Mouse (Mus musculus) hindbrain, postnatal 0 days (tissue): ENCODE measurements at regions not wholly inside any gene's neighbourhood (a gene's known extent, or its start where the extent isn't known, plus 50 kb on each side); places are given as distances from the start of the nearest gene placed in this dataset.

Source experiments
- ATAC-seq: fragments of 200-750 bp; cut with Nextera tagmentation; 2 replicates; pipeline ENCODE4 v1.8.0; 2017; ENCODE audit warnings: mild to moderate bottlenecking, moderate TSS enrichment, moderate library complexity
- DNase-seq: peaks from one replicate; pipeline ENCODE4 v3.0.0-alpha.2; 2015; ENCODE audit warnings: low spot score
- H3K27ac ChIP-seq: fragments of 300-500 bp; sonication (generic); 2 replicates; pipeline ENCODE4 v1.5.1; 2014; ENCODE audit warnings: mild to moderate bottlenecking
- H3K27me3 ChIP-seq: fragments of 300-500 bp; sonication (generic); 2 replicates; pipeline ENCODE4 v1.6.1; 2014; ENCODE audit warnings: low read length, mixed read lengths; ENCODE audit not compliant: insufficient read depth
- H3K36me3 ChIP-seq: fragments of 300-500 bp; sonication (generic); 2 replicates; pipeline ENCODE4 v1.6.1; 2014; ENCODE audit warnings: low read length, mixed read lengths; ENCODE audit not compliant: insufficient read depth
- H3K4me1 ChIP-seq: fragments of 300-500 bp; sonication (generic); 2 replicates; pipeline ENCODE4 v1.6.1; 2014; ENCODE audit warnings: antibody characterized with exemption, low read length, mixed read lengths; ENCODE audit not compliant: insufficient read depth
- H3K4me2 ChIP-seq: fragments of 300-500 bp; sonication (generic); 2 replicates; pipeline ENCODE4 v1.6.1; 2014; ENCODE audit warnings: low read depth, mild to moderate bottlenecking, low read length, moderate library complexity, mixed read lengths
- H3K4me3 ChIP-seq: fragments of 300-500 bp; sonication (generic); 2 replicates; pipeline ENCODE4 v1.5.1; 2014; ENCODE audit warnings: low read length
- H3K9ac ChIP-seq: fragments of 300-500 bp; sonication (generic); replicated peaks from 2 replicates; pipeline ENCODE4 v1.6.1; 2014; ENCODE audit warnings: mild to moderate bottlenecking, low read length, moderate library complexity, mixed read lengths
- H3K9me3 ChIP-seq: fragments of 300-500 bp; sonication (generic); 2 replicates; pipeline ENCODE4 v1.6.1; 2016; ENCODE audit warnings: low read length, mixed read lengths
- CTCF ChIP-seq: IDR thresholded peaks from 2 replicates; pipeline ENCODE4 v1.5.1; 2016; ENCODE audit warnings: antibody characterized with exemption, control low read depth, low read depth
- WGBS: fragments of 180-500 bp; shearing (Covaris S2); extraction: QIAGEN DNeasy Blood & Tissue Kit; methylation state at CpG from one replicate; pipeline ENCODE4 v1.1.7; 2014; 5-methylcytosine and 5-hydroxymethylcytosine counted together

DNA sequence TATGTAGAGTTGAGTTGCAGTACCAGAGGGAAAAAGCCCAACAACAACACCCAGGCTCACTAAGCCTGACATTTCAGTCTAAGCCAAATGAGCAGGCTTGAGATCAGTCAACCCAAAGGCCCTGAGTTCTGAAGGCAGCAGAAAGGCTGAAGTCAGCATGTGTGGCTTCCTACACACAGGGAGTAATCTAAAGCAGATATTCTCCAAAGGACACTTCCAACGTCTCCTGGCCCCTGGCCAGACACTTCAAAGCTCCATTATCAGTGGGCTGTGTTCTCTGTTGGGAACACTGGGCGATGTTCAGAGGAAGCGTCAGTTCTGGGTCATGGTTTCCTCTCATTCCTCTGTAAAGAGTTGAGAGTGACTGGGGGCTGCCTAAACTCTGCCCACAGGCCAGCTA, 155.9 kb downstream of the Slc30a10 start:
- Histone ChIP-seq H3K36me3 (no peaks in the 10 kb centered on the region), H3K4me3 (no peak overlapping the region), H3K4me2 (no peak overlapping the region), H3K27ac (no peak overlapping the region), H3K27me3 (no peaks in the 10 kb centered on the region), H3K9me3 (no peaks in the 10 kb centered on the region), H3K9ac (no peak overlapping the region), H3K4me1 (no peaks in the 10 kb centered on the region)
- WGBS = 56% methylated on average over 3 of the region's 3 CpGs
- no peak for ATAC-seq
- no peak for DNase-seq
- no peak for TF ChIP-seq CTCF

DNA sequence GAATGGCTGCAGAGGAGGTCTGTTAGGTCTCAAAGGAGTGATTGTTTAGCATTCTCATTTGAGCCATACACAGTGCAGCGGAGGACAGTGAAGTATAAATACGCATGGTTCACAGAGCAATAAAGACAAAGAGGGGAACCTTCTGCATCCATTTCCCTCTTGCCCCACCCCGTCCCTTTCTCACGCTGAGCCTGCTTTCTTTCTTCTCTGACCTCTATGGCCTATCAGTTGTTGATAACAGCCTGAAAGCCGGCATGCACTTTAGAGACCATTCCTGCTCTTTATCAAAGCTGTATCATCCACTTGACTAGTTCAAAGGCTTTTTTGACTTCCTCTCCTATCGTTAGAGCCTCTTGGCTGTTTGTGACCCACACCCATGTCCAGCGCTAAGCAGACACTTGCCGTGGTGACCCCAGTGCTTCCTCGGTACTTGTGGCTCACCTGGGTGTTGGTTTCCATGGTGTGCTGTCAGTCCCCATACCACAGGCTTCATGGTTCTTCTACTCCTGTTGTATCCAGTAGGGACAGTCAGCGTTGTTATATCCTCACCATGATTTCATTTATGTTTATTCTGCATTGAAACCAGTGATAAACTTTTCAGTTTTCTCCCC, 161.3 kb downstream of the Slc30a10 start:
- TF ChIP-seq CTCF = no peak
- Histone ChIP-seq H3K4me2 (no peak overlapping the region), H3K4me3 (no peak overlapping the region), H3K4me1 (no peaks in the 10 kb centered on the region), H3K27ac (no peak overlapping the region), H3K9ac (no peak overlapping the region), H3K9me3 (no peaks in the 10 kb centered on the region), H3K27me3 (no peaks in the 10 kb centered on the region), H3K36me3 (no peaks in the 10 kb centered on the region)
- WGBS = 30% methylated on average over 10 of the region's 10 CpGs
- no peak for ATAC-seq
- no peak for DNase-seq

DNA sequence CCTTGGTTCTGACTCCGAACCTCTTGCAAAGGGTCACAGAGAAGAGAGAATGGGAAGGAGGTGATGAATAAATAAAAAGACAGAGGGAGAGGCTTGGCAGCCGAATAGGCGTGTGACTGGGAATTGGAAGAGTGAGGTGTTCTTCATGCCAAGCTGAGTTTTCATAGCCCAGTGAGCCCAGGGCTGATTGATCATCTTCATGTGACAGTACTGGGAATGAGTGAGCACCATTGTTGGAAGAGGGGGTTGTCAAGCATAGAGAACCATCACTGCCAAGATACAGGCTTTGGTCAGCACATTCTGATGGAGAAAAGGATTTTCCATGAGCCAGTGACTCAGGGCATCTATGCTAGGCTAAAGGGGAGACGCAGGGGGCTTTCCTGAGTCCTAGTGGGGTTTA, 163.0 kb downstream of the Slc30a10 start:
- Histone ChIP-seq H3K9ac (no peak overlapping the region), H3K36me3 (no peaks in the 10 kb centered on the region), H3K9me3 (no peaks in the 10 kb centered on the region), H3K4me3 (no peak overlapping the region), H3K27ac (no peak overlapping the region), H3K4me1 (no peaks in the 10 kb centered on the region), H3K4me2 (no peak overlapping the region), H3K27me3 (no peaks in the 10 kb centered on the region)
- ATAC-seq (peak; percentile 51; the same call in 1 of the 2 replicates), DNase-seq (peak; percentile 53)
- 58% methylated on average over 4 of the region's 4 CpGs for WGBS
- TF ChIP-seq CTCF = no peak

DNA sequence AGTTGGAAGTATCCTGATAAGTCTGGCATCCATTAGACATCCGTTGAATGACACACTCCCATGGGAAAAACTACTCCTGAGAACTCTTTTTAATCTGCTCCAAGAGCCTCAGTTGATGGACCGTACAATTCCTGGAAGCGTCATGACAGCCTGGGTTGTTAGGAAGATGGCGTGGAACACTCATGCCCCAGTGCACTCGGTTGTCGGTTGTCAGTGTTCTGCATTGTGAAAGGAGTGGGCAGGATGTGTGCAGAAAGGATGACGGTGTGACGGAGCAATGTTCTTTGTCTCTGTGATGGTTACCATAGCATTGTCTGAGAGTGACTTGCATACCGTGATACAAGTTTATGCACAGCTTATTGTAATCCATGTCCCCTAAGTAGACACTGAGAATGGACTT, 164.4 kb downstream of the Slc30a10 start:
- Histone ChIP-seq H3K4me1 (no peaks in the 10 kb centered on the region), H3K27me3 (no peaks in the 10 kb centered on the region), H3K9me3 (no peaks in the 10 kb centered on the region), H3K27ac (no peak overlapping the region), H3K36me3 (no peaks in the 10 kb centered on the region), H3K4me3 (no peak overlapping the region), H3K9ac (no peak overlapping the region), H3K4me2 (no peak overlapping the region)
- 26% methylated on average over 9 of the region's 9 CpGs for WGBS
- TF ChIP-seq CTCF = no peak
- peak; percentile 70 for ATAC-seq
- DNase-seq = peak; percentile 19

DNA sequence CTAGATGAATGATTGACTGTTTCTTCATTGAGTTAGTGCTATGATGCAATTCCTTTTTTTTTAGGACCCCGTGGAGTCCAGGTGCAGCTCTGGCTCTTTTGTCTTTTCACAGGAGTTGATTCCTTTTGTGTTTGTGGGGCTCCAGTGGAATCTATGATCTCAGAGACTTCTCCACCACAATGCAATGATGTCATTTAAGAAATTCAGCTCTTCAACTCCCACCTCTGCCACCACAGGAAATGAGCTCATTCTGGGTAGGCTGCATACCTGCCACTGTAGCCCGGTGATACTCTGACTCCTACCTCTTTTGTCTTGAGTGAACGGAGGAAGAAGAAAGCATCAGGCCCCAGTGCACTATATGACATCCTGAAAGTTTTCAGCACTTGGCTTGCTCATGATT, 173.8 kb downstream of the Slc30a10 start:
- Histone ChIP-seq H3K4me1 (no peaks in the 10 kb centered on the region), H3K4me3 (no peak overlapping the region), H3K9me3 (no peaks in the 10 kb centered on the region), H3K9ac (no peak overlapping the region), H3K27me3 (no peaks in the 10 kb centered on the region), H3K27ac (no peak overlapping the region), H3K36me3 (no peaks in the 10 kb centered on the region), H3K4me2 (no peak overlapping the region)
- DNase-seq = no peak
- TF ChIP-seq CTCF = no peak
- 75% methylated on average over 3 of the region's 3 CpGs for WGBS
- ATAC-seq = no peak

DNA sequence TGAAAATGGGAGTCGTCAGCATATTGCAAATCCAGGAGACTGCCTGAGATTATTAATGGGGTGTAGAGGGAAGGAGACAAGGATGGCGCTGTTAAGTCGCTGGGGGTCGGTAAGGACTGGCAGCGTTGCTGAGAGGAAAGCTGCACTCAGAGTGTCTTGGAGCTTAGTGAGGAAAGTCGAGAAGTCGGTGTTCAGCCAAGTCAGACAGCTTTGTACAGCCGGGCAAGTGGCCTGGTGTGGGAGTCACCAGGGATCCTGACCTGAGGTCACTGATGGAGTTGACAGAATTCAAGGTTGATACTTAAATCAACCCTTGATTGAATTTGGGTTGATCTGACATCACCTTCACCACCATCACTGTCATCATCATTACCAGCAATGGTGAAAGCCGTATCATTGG, 175.3 kb downstream of the Slc30a10 start:
- Histone ChIP-seq H3K4me3 (no peak overlapping the region), H3K36me3 (no peaks in the 10 kb centered on the region), H3K4me2 (no peak overlapping the region), H3K9me3 (no peaks in the 10 kb centered on the region), H3K4me1 (no peaks in the 10 kb centered on the region), H3K27ac (no peak overlapping the region), H3K27me3 (no peaks in the 10 kb centered on the region), H3K9ac (no peak overlapping the region)
- no peak for DNase-seq
- 92% methylated on average over 9 of the region's 9 CpGs for WGBS
- ATAC-seq = no peak
- TF ChIP-seq CTCF = no peak

DNA sequence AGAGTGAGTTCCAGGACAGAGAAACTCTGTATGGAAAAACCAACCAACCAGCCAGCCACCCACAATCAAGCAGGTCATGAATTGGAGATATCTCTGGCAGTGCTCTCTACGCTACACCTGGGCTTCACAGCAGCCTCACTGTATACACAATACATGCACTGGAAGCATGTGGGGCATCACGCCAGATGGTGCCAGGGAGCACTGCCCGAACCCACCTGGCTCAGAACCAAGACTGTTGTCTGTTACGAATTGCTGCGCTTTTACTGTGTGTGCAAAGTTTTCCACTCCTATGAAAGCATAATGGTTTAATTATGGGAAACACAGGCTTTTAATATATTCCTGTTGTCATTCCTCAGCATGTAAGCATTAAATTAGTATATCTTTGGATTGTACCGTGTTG, 184.0 kb downstream of the Slc30a10 start:
- Histone ChIP-seq H3K36me3 (no peaks in the 10 kb centered on the region), H3K9ac (no peak overlapping the region), H3K27me3 (no peaks in the 10 kb centered on the region), H3K9me3 (no peaks in the 10 kb centered on the region), H3K4me2 (no peak overlapping the region), H3K27ac (no peak overlapping the region), H3K4me3 (no peak overlapping the region), H3K4me1 (no peaks in the 10 kb centered on the region)
- WGBS = 49% methylated on average over 6 of the region's 6 CpGs
- no peak for TF ChIP-seq CTCF
- ATAC-seq (no peak), DNase-seq (peak; percentile 46)
